Mouse (Mus musculus): ENCODE results near the gene Rprd2. TPM values are rescaled to one million over a fixed set of nuclear protein-coding genes. Genes with fewer than 3 reads are reported as not detected.

The Rprd2 gene
- polyA plus RNA-seq, 1 experiment from 2014 or later = 27.3 TPM

Small RNA genes within 50 kb of the gene (microRNA-seq; reads per million reads assigned to microRNA genes)
- not detected for gene Mir7014

Other genes with a start within 250 kb of the Rprd2 start
- 30.4 and 34.8 TPM in 2 replicates for gene Golph3l, start 229.9 kb downstream of the Rprd2 start, polyA plus RNA-seq (2016; fragmentation: Nextera tagmentation; extraction: Ambion mirVana)
- 85.4 and 85.7 TPM in 2 replicates for gene Ensa, start 193.9 kb downstream of the Rprd2 start, polyA plus RNA-seq (2016; fragmentation: Nextera tagmentation; extraction: Ambion mirVana)
- gene Mcl1, start 160.1 kb downstream of the Rprd2 start, polyA plus RNA-seq (2016; fragmentation: Nextera tagmentation; extraction: Ambion mirVana) = 69.8 and 74.0 TPM in 2 replicates
- gene Adamtsl4, start 130.9 kb downstream of the Rprd2 start, polyA plus RNA-seq (2016; fragmentation: Nextera tagmentation; extraction: Ambion mirVana) = 1.5 and 1.6 TPM in 2 replicates
- 6.4 and 8.0 TPM in 2 replicates for gene Ecm1, start 79.3 kb downstream of the Rprd2 start, polyA plus RNA-seq (2016; fragmentation: Nextera tagmentation; extraction: Ambion mirVana)
- gene Tars2, start 58.7 kb downstream of the Rprd2 start, polyA plus RNA-seq (2016; fragmentation: Nextera tagmentation; extraction: Ambion mirVana) = 49.6 and 52.2 TPM in 2 replicates
- 66.7 and 68.2 TPM in 2 replicates for gene Prpf3, start 37.0 kb upstream of the Rprd2 start, polyA plus RNA-seq (2016; fragmentation: Nextera tagmentation; extraction: Ambion mirVana)
- 332 and 346 TPM in 2 replicates for gene Mrps21, start 52.7 kb upstream of the Rprd2 start, polyA plus RNA-seq (2016; fragmentation: Nextera tagmentation; extraction: Ambion mirVana)
- 5.9 and 6.2 TPM in 2 replicates for gene Ciart, start 63.4 kb upstream of the Rprd2 start, polyA plus RNA-seq (2016; fragmentation: Nextera tagmentation; extraction: Ambion mirVana)
- 14.3 and 14.4 TPM in 2 replicates for gene BC028528, start 73.1 kb upstream of the Rprd2 start, polyA plus RNA-seq (2016; fragmentation: Nextera tagmentation; extraction: Ambion mirVana)
- gene Aph1a, start 75.1 kb upstream of the Rprd2 start, polyA plus RNA-seq (2016; fragmentation: Nextera tagmentation; extraction: Ambion mirVana) = 27.5 and 31.3 TPM in 2 replicates
- gene Car14, start 85.8 kb upstream of the Rprd2 start, polyA plus RNA-seq (2016; fragmentation: Nextera tagmentation; extraction: Ambion mirVana) = 30.1 and 36.4 TPM in 2 replicates
- 241 and 287 TPM in 2 replicates for gene Anp32e, start 110.4 kb upstream of the Rprd2 start, polyA plus RNA-seq (2016; fragmentation: Nextera tagmentation; extraction: Ambion mirVana)
- gene Plekho1, start 177.1 kb upstream of the Rprd2 start, polyA plus RNA-seq (2016; fragmentation: Nextera tagmentation; extraction: Ambion mirVana) = 71.9 and 85.9 TPM in 2 replicates
- 43.3 and 43.6 TPM in 2 replicates for gene Vps45, start 239.6 kb upstream of the Rprd2 start, polyA plus RNA-seq (2016; fragmentation: Nextera tagmentation; extraction: Ambion mirVana)

Data from embryonic facial prominence, embryonic 12.5 days (tissue).